Mouse (Mus musculus): ENCODE data around the gene Vkorc1l1.

DNA sequence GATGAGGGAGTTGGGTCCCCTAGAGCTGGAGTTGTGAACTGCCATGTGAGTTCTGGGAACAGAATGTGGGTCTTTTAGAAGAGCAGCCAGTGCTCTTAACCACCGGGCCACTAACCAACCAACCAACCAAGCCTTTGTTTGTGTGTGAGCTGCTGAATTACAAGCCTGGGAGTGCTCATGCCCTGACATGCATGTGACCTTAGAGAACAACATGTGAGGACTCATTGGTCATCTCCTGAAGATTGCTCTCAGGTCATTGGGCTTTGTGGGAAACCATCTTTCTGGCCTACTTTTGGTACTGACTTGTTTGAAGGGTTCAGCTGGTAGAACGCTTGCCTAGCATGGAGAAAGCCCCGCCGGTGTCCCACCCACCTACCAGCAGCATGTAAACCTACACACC lies 68.0 kb downstream of the Vkorc1l1 start:
- no peak for TF ChIP-seq TCF12 (IDR thresholded peaks at IDR 0.05; ENCODE audit: insufficient read depth, poor library complexity, severe bottlenecking)
- no peak for TF ChIP-seq MAX (IDR thresholded peaks at IDR 0.05; ENCODE audit: low read depth)
- TF ChIP-seq POLR2A (IDR thresholded peaks at IDR 0.05; ENCODE audit: insufficient read length, low read depth) = no peak
